Mouse (Mus musculus) G1E (cell line): ENCODE data around the gene Zer1.

Experiments
- CTCF ChIP-seq: IDR thresholded peaks from 2 replicates; pipeline ENCODE4 v1.5.1; 2012; ENCODE audit warnings: low read depth, low read length, inconsistent platforms, mixed read lengths
- GATA1 ChIP-seq: IDR thresholded peaks from 2 replicates; pipeline ENCODE4 v1.6.1; 2012; ENCODE audit warnings: borderline replicate concordance, low read length, inconsistent platforms, mixed read lengths
- GATA2 ChIP-seq: IDR thresholded peaks from 2 replicates; pipeline ENCODE4 v1.6.1; 2012; ENCODE audit warnings: low read depth, low read length, inconsistent platforms, borderline replicate concordance
- POLR2AphosphoS5 ChIP-seq: IDR thresholded peaks from 2 replicates; pipeline ENCODE4 v1.6.1; 2012; ENCODE audit warnings: low read depth, low read length, inconsistent platforms; ENCODE audit not compliant: insufficient replicate concordance
- TAL1 ChIP-seq: conservative IDR thresholded peaks from 2 replicates; pipeline ENCODE4 v1.6.1; 2012; ENCODE audit warnings: low read depth, low read length, inconsistent platforms, mixed read lengths

- TF ChIP-seq CTCF = no peak
- no peak for TF ChIP-seq TAL1
- no peak for TF ChIP-seq GATA1
- no peak for TF ChIP-seq GATA2
- TF ChIP-seq POLR2AphosphoS5 = no peak
Observed at GRCm38 (mm10) chr2:30061215-30062166, 62.9 kb downstream of the Zer1 start.
